Mouse (Mus musculus): ENCODE data around the gene Serinc3. TPM values are rescaled to one million over a fixed set of nuclear protein-coding genes. Genes with fewer than 3 reads are reported as not detected.

The Serinc3 gene
- polyA plus RNA-seq, 1 experiment from 2014 or later = 38.6 TPM

- H3K9me3 ChIP-seq (ENCODE audit: control insufficient read depth, low read length) = no peaks in the 10 kb centered on the region
- 73% methylated on average over 3 of the region's 3 CpGs for WGBS
- no peak for ATAC-seq
- no peaks in the 10 kb centered on the region for H3K4me1 ChIP-seq (ENCODE audit: control insufficient read depth, insufficient read depth, low read depth, low read length)
- peaks cover 27% of the 10 kb centered on the region for H3K36me3 ChIP-seq (ENCODE audit: control insufficient read depth, insufficient read depth, low read length)
- H3K4me2 ChIP-seq (ENCODE audit: low read length) = no peak overlapping the region
- H3K9ac ChIP-seq (ENCODE audit: low read depth, low read length) = no peak overlapping the region
- no peak overlapping the region for H3K27ac ChIP-seq (ENCODE audit: low read depth, low read length)
- H3K4me3 ChIP-seq (ENCODE audit: low read length) = no peak overlapping the region
- H3K27me3 ChIP-seq (replicated peaks; ENCODE audit: control insufficient read depth, insufficient read depth, low read length) = no peaks in the 10 kb centered on the region
Observed at GRCm38 (mm10) chr2:163617232-163617863, 27.6 kb downstream of the Serinc3 start.

GRCm38 (mm10) chr2:163616652-163617227 lies 28.2 kb downstream of the Serinc3 start:
- Histone ChIP-seq H3K4me3 (ENCODE audit: low read length) (no peak overlapping the region), H3K9me3 (ENCODE audit: control insufficient read depth, low read length) (no peaks in the 10 kb centered on the region), H3K9ac (ENCODE audit: low read depth, low read length) (no peak overlapping the region), H3K36me3 (ENCODE audit: control insufficient read depth, insufficient read depth, low read length) (peaks cover 30% of the 10 kb centered on the region), H3K4me1 (ENCODE audit: control insufficient read depth, insufficient read depth, low read depth, low read length) (no peaks in the 10 kb centered on the region), H3K27ac (ENCODE audit: low read depth, low read length) (no peak overlapping the region), H3K27me3 (replicated peaks; ENCODE audit: control insufficient read depth, insufficient read depth, low read length) (no peaks in the 10 kb centered on the region), H3K4me2 (ENCODE audit: low read length) (no peak overlapping the region)
- no peak for ATAC-seq
- 77% methylated on average over 3 of the region's 3 CpGs for WGBS

- no peak overlapping the region for H3K9ac ChIP-seq (ENCODE audit: low read depth, low read length)
- no peaks in the 10 kb centered on the region for H3K4me1 ChIP-seq (ENCODE audit: control insufficient read depth, insufficient read depth, low read depth, low read length)
- peaks cover 32% of the 10 kb centered on the region for H3K36me3 ChIP-seq (ENCODE audit: control insufficient read depth, insufficient read depth, low read length)
- no peaks in the 10 kb centered on the region for H3K27me3 ChIP-seq (replicated peaks; ENCODE audit: control insufficient read depth, insufficient read depth, low read length)
- no peak for ATAC-seq
- WGBS = 91% methylated on average over 4 of the region's 4 CpGs
- no peaks in the 10 kb centered on the region for H3K9me3 ChIP-seq (ENCODE audit: control insufficient read depth, low read length)
- H3K27ac ChIP-seq (ENCODE audit: low read depth, low read length) = no peak overlapping the region
- H3K4me3 ChIP-seq (ENCODE audit: low read length) = no peak overlapping the region
- H3K4me2 ChIP-seq (ENCODE audit: low read length) = no peak overlapping the region
Observed at GRCm38 (mm10) chr2:163615906-163616651, 28.9 kb downstream of the Serinc3 start.

GRCm38 (mm10) chr2:163615401-163615800 lies 29.5 kb downstream of the Serinc3 start:
- Histone ChIP-seq H3K27me3 (replicated peaks; ENCODE audit: control insufficient read depth, insufficient read depth, low read length) (no peaks in the 10 kb centered on the region), H3K9ac (ENCODE audit: low read depth, low read length) (no peak overlapping the region), H3K9me3 (ENCODE audit: control insufficient read depth, low read length) (no peaks in the 10 kb centered on the region), H3K4me1 (ENCODE audit: control insufficient read depth, insufficient read depth, low read depth, low read length) (no peaks in the 10 kb centered on the region), H3K27ac (ENCODE audit: low read depth, low read length) (no peak overlapping the region), H3K4me3 (ENCODE audit: low read length) (no peak overlapping the region), H3K4me2 (ENCODE audit: low read length) (no peak overlapping the region), H3K36me3 (ENCODE audit: control insufficient read depth, insufficient read depth, low read length) (peaks cover 30% of the 10 kb centered on the region)
- no peak for ATAC-seq
- 90% methylated on average over 9 of the region's 9 CpGs for WGBS

GRCm38 (mm10) chr2:163613990-163614389 lies 30.9 kb downstream of the Serinc3 start:
- no peak overlapping the region for H3K4me2 ChIP-seq (ENCODE audit: low read length)
- peaks cover 29% of the 10 kb centered on the region for H3K36me3 ChIP-seq (ENCODE audit: control insufficient read depth, insufficient read depth, low read length)
- H3K4me3 ChIP-seq (ENCODE audit: low read length) = no peak overlapping the region
- H3K9ac ChIP-seq (ENCODE audit: low read depth, low read length) = no peak overlapping the region
- H3K9me3 ChIP-seq (ENCODE audit: control insufficient read depth, low read length) = no peaks in the 10 kb centered on the region
- no peak overlapping the region for H3K27ac ChIP-seq (ENCODE audit: low read depth, low read length)
- WGBS = 93% methylated on average over 4 of the region's 4 CpGs
- no peaks in the 10 kb centered on the region for H3K27me3 ChIP-seq (replicated peaks; ENCODE audit: control insufficient read depth, insufficient read depth, low read length)
- ATAC-seq = no peak
- no peaks in the 10 kb centered on the region for H3K4me1 ChIP-seq (ENCODE audit: control insufficient read depth, insufficient read depth, low read depth, low read length)

GRCm38 (mm10) chr2:163613206-163613605 lies 31.7 kb downstream of the Serinc3 start:
- WGBS = 92% methylated on average over 5 of the region's 5 CpGs
- peaks cover 26% of the 10 kb centered on the region for H3K36me3 ChIP-seq (ENCODE audit: control insufficient read depth, insufficient read depth, low read length)
- no peaks in the 10 kb centered on the region for H3K27me3 ChIP-seq (replicated peaks; ENCODE audit: control insufficient read depth, insufficient read depth, low read length)
- no peak overlapping the region for H3K4me2 ChIP-seq (ENCODE audit: low read length)
- no peaks in the 10 kb centered on the region for H3K4me1 ChIP-seq (ENCODE audit: control insufficient read depth, insufficient read depth, low read depth, low read length)
- no peaks in the 10 kb centered on the region for H3K9me3 ChIP-seq (ENCODE audit: control insufficient read depth, low read length)
- H3K9ac ChIP-seq (ENCODE audit: low read depth, low read length) = no peak overlapping the region
- H3K27ac ChIP-seq (ENCODE audit: low read depth, low read length) = no peak overlapping the region
- no peak for ATAC-seq
- no peak overlapping the region for H3K4me3 ChIP-seq (ENCODE audit: low read length)

- Histone ChIP-seq H3K4me3 (ENCODE audit: low read length) (no peak overlapping the region), H3K27me3 (replicated peaks; ENCODE audit: control insufficient read depth, insufficient read depth, low read length) (no peaks in the 10 kb centered on the region), H3K9me3 (ENCODE audit: control insufficient read depth, low read length) (no peaks in the 10 kb centered on the region), H3K4me2 (ENCODE audit: low read length) (no peak overlapping the region), H3K36me3 (ENCODE audit: control insufficient read depth, insufficient read depth, low read length) (peaks cover 28% of the 10 kb centered on the region), H3K27ac (ENCODE audit: low read depth, low read length) (no peak overlapping the region), H3K9ac (ENCODE audit: low read depth, low read length) (no peak overlapping the region), H3K4me1 (ENCODE audit: control insufficient read depth, insufficient read depth, low read depth, low read length) (no peaks in the 10 kb centered on the region)
- ATAC-seq = no peak
- WGBS = 87% methylated on average over 9 of the region's 9 CpGs
Observed at GRCm38 (mm10) chr2:163611176-163611575, 33.8 kb downstream of the Serinc3 start.

- Histone ChIP-seq H3K36me3 (ENCODE audit: control insufficient read depth, insufficient read depth, low read length) (peaks cover 21% of the 10 kb centered on the region), H3K27ac (ENCODE audit: low read depth, low read length) (no peak overlapping the region), H3K9me3 (ENCODE audit: control insufficient read depth, low read length) (no peaks in the 10 kb centered on the region), H3K9ac (ENCODE audit: low read depth, low read length) (no peak overlapping the region), H3K4me3 (ENCODE audit: low read length) (no peak overlapping the region), H3K4me2 (ENCODE audit: low read length) (no peak overlapping the region), H3K27me3 (replicated peaks; ENCODE audit: control insufficient read depth, insufficient read depth, low read length) (no peaks in the 10 kb centered on the region), H3K4me1 (ENCODE audit: control insufficient read depth, insufficient read depth, low read depth, low read length) (no peaks in the 10 kb centered on the region)
- 89% methylated on average over 12 of the region's 12 CpGs for WGBS
- no peak for ATAC-seq
Observed at GRCm38 (mm10) chr2:163609281-163609975, 35.5 kb downstream of the Serinc3 start.

- Histone ChIP-seq H3K9ac (ENCODE audit: low read depth, low read length) (no peak overlapping the region), H3K36me3 (ENCODE audit: control insufficient read depth, insufficient read depth, low read length) (peaks cover 16% of the 10 kb centered on the region), H3K27me3 (replicated peaks; ENCODE audit: control insufficient read depth, insufficient read depth, low read length) (no peaks in the 10 kb centered on the region), H3K4me2 (ENCODE audit: low read length) (no peak overlapping the region), H3K27ac (ENCODE audit: low read depth, low read length) (no peak overlapping the region), H3K4me1 (ENCODE audit: control insufficient read depth, insufficient read depth, low read depth, low read length) (peaks cover 6% of the 10 kb centered on the region), H3K4me3 (ENCODE audit: low read length) (no peak overlapping the region), H3K9me3 (ENCODE audit: control insufficient read depth, low read length) (no peaks in the 10 kb centered on the region)
- no peak for ATAC-seq
- WGBS = 94% methylated on average over 7 of the region's 7 CpGs
Observed at GRCm38 (mm10) chr2:163608008-163608407, 36.9 kb downstream of the Serinc3 start.

Measured in hindbrain, embryonic 16.5 days (tissue).